Mouse (Mus musculus): Measurements from ENCODE around the gene Calml3. TPM values are rescaled to one million over a fixed set of nuclear protein-coding genes. Genes with fewer than 3 reads are reported as not detected.

Gene Calml3
- total and polyA plus RNA-seq, 3 experiments = 0.35 to 0.63 TPM; not detected in 1

DNA sequence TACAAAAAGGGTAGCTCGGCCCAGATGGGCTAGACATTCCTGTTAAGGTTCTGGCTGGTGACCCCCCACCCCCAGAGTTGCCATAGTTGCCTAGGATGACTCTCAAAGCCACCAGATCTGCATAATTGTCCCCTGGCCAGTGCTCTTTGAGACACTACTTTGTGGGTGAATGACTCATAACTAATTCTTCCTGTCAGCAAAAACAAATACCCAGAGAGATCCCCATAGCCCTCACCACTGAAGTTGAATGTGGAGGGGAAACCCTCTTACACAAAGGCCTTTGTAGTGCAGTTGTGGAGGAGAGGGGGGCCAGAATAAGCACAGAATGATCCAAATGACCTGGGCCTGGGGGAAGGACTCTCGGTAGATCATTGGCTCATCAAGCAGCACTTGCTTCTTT, 21.6 kb downstream of the Calml3 start:
- peak; percentile 54 for DNase-seq

- peak; percentile 23 for DNase-seq
Measured at GRCm38 (mm10) chr13:3779575-3780226, 24.4 kb downstream of the Calml3 start.

GRCm38 (mm10) chr13:3778591-3779364, 25.3 kb downstream of the Calml3 start:
- peak; percentile 85 for DNase-seq

DNA sequence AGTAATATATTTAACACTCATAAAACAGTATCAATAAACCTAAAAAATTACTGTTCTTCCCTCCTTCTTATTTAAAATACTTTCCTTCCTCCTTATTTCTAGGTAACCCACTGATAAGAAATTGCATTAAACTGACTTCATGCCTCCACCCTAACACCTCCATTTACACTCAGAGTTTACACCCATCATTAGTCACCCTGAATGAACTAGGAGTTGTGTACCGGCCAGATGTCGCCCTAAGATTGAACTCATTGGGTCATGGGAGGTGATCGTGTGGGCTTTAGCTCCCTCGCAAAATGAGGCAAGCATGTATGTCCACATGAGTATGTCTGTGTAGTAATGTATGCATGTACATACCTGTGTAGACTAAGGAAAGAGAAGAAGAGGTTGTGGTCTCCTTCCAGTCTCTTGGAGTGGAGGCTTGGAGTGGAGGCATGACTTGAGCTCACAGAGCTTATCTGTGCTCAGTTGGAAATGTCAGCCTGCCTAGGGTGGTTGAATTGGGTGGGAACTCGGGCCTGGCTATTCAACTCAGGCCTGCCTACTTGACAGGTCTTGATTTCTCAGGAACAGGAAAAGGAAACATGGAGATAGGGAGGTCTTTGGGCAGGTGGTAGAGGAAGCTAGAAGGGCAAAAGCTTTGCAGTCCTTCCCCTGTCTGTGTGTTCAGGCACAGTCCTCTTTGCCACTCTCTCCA, 26.8 kb downstream of the Calml3 start:
- DNase-seq = no peak

GRCm38 (mm10) chr13:3776446-3776845, 27.7 kb downstream of the Calml3 start:
- DNase-seq = no peak

- DNase-seq = no peak
Measured at GRCm38 (mm10) chr13:3774991-3775390, 29.1 kb downstream of the Calml3 start.

DNA sequence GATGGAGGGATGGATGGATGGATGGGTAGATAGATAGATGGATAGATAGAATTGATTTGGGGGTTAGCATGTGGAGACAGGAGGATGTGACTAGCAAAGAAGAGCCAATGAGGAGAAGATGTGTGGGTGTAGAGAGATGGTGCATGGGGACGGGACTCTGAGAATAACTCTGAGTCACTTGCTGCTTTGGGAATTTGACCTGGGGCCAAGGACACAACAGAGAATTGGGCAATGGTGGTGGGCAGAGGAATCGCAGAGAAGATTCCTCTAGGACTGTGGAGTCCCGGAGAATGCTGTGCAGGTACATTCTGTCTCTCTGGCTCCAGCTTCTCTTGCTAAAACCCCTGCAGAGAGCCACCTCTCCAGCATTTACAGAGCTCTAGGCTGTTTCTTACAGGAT, 29.8 kb downstream of the Calml3 start:
- DNase-seq = peak; percentile 79

DNA sequence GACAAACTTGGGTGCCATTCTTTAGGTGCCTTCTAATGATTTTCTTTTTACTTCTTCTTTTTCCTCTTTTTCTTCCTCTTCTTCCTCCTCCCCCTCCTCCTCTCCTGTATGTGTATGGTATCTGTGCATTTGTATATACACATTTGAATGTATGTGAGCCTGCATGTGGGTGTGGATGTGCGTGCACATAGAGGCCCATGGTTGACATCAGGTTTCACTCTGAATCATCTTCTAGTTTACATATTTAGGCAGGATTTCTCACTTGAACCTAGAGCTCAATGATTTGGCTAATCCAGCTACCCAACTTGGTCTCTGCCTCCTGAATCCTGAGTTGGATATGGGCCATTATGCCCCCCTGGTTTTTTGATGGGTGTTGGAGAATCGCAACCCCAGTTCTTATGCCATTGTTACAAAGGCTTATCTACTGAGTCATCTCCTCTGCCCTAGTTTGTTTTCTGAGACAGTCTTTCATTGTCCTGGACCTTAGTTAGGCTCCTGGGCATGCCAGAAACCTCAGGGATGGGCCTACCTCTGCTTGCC, 30.9 kb downstream of the Calml3 start:
- peak; percentile 9 for DNase-seq

DNA sequence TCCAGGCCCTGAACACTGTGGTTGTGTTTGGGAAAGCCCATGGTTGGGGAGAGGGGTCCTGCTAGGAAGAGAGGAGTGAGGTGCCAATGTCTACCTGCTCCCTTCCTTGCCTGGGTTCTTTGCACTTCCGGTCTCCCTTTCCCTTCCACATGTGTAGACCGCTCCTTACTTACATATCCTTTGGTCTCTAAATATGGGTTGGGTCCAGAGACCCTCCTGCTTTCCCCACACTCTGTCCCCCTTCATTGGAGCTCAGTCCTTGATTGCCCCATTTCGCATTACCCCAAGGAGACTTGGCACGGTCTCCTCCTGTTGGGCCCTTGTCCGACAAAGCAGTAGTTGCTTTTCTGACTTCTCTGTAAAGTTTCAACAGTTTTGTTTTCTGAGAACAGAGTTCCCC, 32.9 kb downstream of the Calml3 start:
- DNase-seq = no peak

DNA sequence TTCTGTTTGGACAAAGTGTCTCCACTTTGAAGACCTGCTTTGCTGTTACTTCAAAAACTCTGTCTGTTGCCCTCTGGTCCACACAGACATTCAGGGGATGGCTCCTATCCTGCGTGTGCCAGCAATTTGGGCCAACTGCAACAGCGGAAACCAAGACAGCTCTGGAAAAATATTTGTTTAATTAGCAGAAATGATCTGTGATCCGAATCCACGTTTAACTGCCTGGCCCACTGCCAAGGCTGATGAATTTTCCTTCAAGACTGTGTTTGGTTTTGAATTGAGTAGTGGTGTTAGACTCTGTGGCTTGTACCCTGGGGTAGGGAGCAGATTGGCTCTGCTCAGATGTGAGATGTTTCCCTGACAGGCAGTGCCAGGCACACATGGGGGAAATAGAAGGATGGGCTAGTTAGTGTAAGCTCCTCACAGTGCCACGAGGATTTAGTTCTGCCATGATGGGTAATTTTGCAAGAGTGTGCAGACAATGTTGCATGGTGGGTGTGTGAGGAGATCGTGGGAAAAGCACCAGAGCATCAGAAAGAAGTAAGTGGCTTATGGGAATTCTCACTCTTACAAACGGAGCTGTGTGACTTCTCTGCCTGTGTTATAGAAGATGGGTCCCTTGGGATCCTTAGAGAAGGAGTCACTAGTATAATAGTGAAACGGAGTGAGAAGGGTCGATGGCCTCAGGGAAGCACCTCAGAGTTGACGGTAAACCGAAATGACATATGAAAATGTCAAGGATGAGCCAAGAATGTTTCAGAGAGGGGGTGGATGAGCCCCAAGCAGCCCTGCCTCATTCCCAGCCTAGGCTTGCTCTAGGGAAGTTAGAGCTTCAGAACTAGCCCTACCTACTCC, 33.7 kb downstream of the Calml3 start:
- peak; percentile 58 for DNase-seq

- no peak for DNase-seq
Measured at GRCm38 (mm10) chr13:3769531-3769930, 34.6 kb downstream of the Calml3 start.

GRCm38 (mm10) chr13:3768621-3769020, 35.5 kb downstream of the Calml3 start:
- peak; percentile 53 for DNase-seq

- no peak for DNase-seq
Measured at GRCm38 (mm10) chr13:3767086-3767485, 37.0 kb downstream of the Calml3 start.

GRCm38 (mm10) chr13:3765781-3766180, 38.3 kb downstream of the Calml3 start:
- DNase-seq = no peak

- DNase-seq = no peak
Measured at GRCm38 (mm10) chr13:3761131-3761530, 43.0 kb downstream of the Calml3 start.

DNA sequence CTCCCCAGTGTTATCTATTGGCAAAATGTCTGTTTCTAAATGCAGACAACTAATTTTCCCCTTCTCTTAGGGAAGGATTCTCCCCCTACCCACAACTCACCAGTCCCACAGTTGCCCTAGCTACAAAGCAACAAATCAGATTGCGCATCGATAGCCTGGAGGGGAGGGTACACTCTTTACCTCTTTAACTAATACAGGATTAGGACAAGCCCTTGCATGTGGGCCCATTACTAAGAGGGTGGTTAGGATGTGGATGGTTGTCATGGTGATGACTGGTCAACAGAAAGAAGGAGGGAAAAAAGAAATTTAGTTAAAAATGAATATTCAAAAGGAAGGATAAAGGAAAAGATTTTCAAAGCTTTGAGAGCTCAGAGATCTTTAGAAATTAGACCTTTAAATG, 45.8 kb downstream of the Calml3 start:
- no peak for DNase-seq

GRCm38 (mm10) chr13:3753291-3753690, 50.8 kb downstream of the Calml3 start:
- DNase-seq = no peak
